Mouse (Mus musculus) kidney, postnatal 10 days (tissue): Measurements from ENCODE around the gene Tatdn2.

Source experiments
- DNase-seq: peaks from one replicate; pipeline ENCODE4 v3.0.0; 2021; ENCODE audit warnings: mixed read lengths

The Tatdn2 gene

GRCm38 (mm10) chr6:113696582-113697221 is at the start of gene Tatdn2:
Tatdn2 (plus strand) TSS chr6:113697050.
- peak; percentile 97 for DNase-seq

- peak; percentile 45 for DNase-seq
Observed at GRCm38 (mm10) chr6:113649346-113650196, 47.3 kb upstream of the Tatdn2 start.

- DNase-seq: no peak
Observed at GRCm38 (mm10) chr6:113650197-113650640, 46.6 kb upstream of the Tatdn2 start.

GRCm38 (mm10) chr6:113651626-113652025 is 45.2 kb upstream of the Tatdn2 start:
- DNase-seq: no peak

- DNase-seq: no peak
Observed at GRCm38 (mm10) chr6:113653551-113653950, 43.3 kb upstream of the Tatdn2 start.

GRCm38 (mm10) chr6:113654102-113654501 is 42.7 kb upstream of the Tatdn2 start:
- peak; percentile 36 for DNase-seq

- DNase-seq: peak; percentile 66
Observed at GRCm38 (mm10) chr6:113654753-113655397, 42.0 kb upstream of the Tatdn2 start.

GRCm38 (mm10) chr6:113655475-113655874 is 41.4 kb upstream of the Tatdn2 start:
- no peak for DNase-seq

GRCm38 (mm10) chr6:113656847-113657246 is 40.0 kb upstream of the Tatdn2 start:
- peak; percentile 52 for DNase-seq

GRCm38 (mm10) chr6:113658226-113658625 is 38.6 kb upstream of the Tatdn2 start:
- DNase-seq: peak; percentile 72

- no peak for DNase-seq
Observed at GRCm38 (mm10) chr6:113659648-113660491, 37.0 kb upstream of the Tatdn2 start.

- no peak for DNase-seq
Observed at GRCm38 (mm10) chr6:113660492-113661352, 36.1 kb upstream of the Tatdn2 start.

- DNase-seq: peak; percentile 84
Observed at GRCm38 (mm10) chr6:113661353-113662241, 35.3 kb upstream of the Tatdn2 start.

- no peak for DNase-seq
Observed at GRCm38 (mm10) chr6:113662964-113663700, 33.7 kb upstream of the Tatdn2 start.

- DNase-seq: no peak
Observed at GRCm38 (mm10) chr6:113664305-113664704, 32.5 kb upstream of the Tatdn2 start.

- DNase-seq: no peak
Observed at GRCm38 (mm10) chr6:113667611-113668122, 29.2 kb upstream of the Tatdn2 start.

- peak; percentile 56 for DNase-seq
Observed at GRCm38 (mm10) chr6:113668287-113669154, 28.3 kb upstream of the Tatdn2 start.

GRCm38 (mm10) chr6:113669821-113670220 is 27.0 kb upstream of the Tatdn2 start:
- DNase-seq: no peak
